Mouse (Mus musculus) stomach, postnatal 0 days (tissue): ENCODE data around the gene D5Ertd579e.

Source experiments
- CTCF ChIP-seq: IDR thresholded peaks from 2 replicates; pipeline ENCODE4 v1.5.1; 2016; ENCODE audit warnings: antibody characterized with exemption, low read depth, mild to moderate bottlenecking, moderate library complexity
- EP300 ChIP-seq: optimal IDR thresholded peaks from 2 replicates; pipeline ENCODE3; 2016; ENCODE audit warnings: antibody characterized with exemption

- TF ChIP-seq CTCF (no peak), EP300 (no peak)
Observed at GRCm38 (mm10) chr5:36713693-36714092, 17.9 kb upstream of the D5Ertd579e start.
